Mouse (Mus musculus) CD4-positive, CD25-positive, alpha-beta regulatory T cell, adult 4 months (primary cell): ENCODE measurements around the gene Rnf151. TPM values are rescaled to one million over a fixed set of nuclear protein-coding genes. Genes with fewer than 3 reads are reported as not detected.
"Not testable (repeated sequence)": the region's sequence is repeated elsewhere in the genome, so short reads cannot be mapped to it uniquely, and the experiment has no call there.

Source experiments
- ATAC-seq: one replicate; pipeline ENCODE4 v1.8.0; 2017
- polyA plus RNA-seq, 2 experiments: library from polyadenylated mRNA; unstranded; fragments of 100-300 nt; shearing (Covaris generic); gene quantifications; one replicate each; pipeline ENCODE4 v1.2.1; 2017

Rnf151 gene
- polyA plus RNA-seq, 2 experiments from 2014 or later: not detected

DNA sequence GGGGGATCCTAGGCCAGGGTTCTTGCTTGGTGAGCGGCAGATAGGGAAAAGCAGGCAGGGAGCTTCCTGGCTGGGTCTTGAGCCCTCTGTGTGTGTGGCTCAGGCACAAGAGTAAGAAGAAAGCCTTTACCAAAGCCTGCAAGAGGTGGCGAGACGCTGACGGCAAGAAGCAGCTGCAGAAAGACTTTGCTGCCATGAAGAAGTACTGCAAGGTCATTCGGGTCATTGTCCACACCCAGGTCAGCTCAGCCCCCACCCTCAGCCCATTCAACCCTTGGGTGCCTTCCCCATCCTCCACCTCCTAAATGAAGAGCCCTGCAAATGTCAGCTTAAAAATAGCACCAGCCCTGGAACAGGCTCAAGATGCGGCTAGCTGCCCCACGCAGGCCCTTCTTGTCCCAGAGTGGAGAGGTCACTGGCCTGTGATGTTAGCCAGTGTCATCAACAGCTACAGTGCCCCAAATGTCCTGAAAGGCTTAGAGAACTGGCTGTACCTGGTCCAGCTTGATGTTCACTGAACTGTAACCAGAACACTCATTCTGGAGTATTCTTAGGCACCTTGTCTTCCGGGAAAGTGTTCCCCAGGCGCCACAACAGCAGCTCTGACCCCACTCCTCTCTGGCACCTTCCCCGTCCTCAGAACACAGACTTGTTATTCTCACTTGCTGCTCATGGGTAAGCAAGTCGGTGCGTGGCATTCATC, 14.5 kb upstream of the Rnf151 start:
- ATAC-seq: no peak

DNA sequence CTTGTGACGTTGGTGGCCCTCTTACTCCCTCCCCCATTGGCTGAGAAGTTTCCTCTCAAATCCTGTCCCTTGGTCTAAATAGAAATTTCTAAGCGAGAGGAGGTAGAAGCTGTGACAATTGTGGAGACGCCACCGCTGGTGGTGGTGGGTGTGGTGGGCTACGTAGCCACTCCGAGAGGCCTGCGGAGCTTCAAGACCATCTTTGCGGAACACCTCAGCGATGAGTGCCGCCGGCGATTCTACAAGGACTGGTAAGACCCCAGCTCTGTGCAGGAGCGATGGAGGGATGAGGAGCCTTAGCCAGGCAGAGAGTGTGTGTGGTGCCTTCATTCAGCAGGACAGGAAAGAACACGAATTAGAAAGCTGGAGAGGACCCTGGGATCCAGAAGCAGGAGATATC, 12.9 kb upstream of the Rnf151 start:
- ATAC-seq: no peak

DNA sequence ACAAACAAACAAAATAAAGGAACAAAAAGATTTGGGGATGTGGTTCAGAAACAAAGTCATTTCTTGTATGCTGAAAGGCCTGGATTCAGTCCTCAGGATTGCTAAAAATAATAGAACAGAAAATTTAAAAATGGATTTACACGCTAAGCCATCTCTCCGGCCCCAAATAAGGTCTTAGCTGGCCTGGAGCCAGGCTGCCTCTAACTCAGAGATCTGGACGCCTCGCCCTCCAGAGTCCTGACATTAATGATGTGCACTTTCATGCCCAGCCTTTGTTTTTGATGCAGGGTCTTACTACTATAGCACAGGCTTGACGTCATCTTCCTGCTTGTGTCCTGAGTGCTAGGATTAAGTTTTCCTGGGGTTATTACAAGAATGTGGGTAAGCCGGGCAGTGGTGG, 11.2 kb upstream of the Rnf151 start:
- ATAC-seq: no peak

DNA sequence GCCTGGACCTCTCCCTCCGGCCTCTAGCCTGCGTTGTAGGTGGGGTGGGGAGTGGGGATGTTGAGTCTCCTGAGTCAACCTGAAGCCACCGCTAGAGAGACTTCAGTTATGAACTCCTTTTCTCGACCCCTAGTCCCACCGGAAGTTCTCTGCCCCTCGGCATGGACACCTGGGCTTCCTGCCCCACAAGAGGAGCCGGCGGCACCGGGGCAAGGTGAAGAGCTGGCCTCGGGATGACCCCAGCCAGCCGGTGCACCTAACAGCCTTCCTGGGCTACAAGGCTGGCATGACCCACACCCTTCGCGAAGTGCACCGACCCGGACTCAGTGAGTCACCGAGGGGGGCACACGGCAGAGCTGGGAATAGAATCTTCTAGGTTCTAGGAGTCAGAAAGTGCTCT, 10.3 kb upstream of the Rnf151 start:
- no peak for ATAC-seq

DNA sequence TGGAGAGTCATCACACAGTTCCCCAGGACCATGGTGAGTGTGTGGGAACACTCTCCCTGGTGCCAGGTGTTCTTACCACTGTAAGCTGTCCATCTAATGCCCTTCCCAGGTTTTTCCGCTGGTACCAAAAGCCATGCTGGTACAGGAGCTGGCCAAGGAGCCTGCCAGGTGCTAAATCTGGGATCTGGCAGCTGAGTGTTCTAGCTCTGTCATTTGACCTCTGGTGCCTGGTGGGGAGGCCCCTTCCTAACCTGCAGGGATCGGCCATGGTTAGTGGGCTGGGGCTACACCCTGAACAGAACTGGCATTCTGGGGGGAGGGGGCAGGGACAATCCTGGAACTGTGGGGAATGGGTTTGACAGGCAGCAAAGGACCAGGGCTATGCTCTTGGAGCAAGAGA, 9.8 kb upstream of the Rnf151 start, which contains the start of gene Rpl3l:
Gene Rpl3l (plus strand): TSS at position 203 of the 400 bp plus-strand sequence.
- ATAC-seq: no peak

DNA sequence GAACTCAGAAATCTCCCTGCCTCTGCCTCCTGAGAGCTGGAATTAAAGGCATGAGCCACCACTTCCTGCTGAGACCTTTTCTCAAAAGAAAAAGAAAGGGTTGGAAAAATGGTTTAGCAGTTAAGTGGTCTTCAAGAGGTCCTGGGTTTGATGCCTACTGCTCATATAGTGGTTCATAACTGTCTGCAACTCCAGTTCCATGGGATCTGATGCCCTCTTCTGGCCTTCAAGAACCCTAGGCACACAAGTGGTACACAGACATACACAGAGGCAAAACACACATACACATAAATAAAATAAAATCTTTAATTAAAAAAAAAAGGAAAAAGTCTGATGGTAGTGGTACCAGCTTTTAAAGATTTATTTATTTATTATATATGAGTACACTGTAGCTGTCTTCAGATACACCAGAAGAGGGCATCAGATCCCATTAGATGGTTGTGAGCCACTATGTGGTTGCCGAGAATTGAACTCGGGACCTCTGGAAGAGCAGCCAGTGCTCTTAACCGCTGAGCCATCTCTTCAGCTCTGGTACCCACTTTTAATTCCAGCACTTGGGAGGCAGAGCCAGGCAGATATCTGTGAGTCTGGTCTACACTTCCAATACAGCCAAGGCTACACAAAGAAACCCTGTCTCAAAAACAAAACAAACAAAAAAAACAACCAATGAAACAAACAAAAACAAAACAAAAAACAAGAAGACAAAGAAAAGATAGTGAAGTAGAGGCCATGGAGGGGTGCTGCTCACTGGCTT, 8.0 kb upstream of the Rnf151 start:
- no peak for ATAC-seq

DNA sequence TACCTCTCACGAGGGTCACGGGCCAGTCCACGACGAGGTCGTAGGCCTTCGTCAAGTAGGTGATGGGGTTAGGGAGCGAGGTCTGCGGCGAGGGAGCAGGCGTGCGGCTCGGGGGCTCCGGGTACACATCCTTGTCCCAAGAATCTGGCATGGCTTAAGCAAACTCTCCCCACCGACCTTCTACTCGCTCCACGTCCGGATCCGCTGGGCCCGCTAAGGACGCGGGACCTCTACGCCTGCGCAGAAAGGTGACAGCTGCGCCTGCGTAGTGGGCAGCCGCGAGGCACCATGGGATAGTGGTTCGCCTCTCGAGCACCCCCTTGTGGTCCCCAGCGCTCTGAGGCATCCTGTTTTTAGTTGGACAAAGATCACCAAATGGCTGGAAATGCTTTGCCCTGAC, 6.3 kb upstream of the Rnf151 start, which contains the start of gene Ndufb10:
Gene Ndufb10 (minus strand): TSS at position 295 of the 400 bp plus-strand sequence.
- ATAC-seq: peak; percentile 50

DNA sequence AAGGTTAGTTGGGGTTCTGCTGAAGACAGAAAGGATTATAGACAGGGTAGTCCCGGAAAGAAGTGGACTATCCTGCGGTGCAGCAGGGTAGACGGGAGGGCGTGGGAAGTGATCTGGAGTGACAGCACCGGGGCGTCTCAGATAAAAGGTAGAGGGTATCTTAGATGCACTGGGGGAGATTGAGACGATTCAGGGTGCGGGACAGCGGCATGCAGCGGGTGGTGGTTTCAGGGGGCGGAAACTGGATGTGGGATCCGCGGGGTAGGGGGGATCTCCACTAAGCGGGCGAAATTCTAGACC, 6.0 kb upstream of the Rnf151 start:
- ATAC-seq: peak; percentile 11

DNA sequence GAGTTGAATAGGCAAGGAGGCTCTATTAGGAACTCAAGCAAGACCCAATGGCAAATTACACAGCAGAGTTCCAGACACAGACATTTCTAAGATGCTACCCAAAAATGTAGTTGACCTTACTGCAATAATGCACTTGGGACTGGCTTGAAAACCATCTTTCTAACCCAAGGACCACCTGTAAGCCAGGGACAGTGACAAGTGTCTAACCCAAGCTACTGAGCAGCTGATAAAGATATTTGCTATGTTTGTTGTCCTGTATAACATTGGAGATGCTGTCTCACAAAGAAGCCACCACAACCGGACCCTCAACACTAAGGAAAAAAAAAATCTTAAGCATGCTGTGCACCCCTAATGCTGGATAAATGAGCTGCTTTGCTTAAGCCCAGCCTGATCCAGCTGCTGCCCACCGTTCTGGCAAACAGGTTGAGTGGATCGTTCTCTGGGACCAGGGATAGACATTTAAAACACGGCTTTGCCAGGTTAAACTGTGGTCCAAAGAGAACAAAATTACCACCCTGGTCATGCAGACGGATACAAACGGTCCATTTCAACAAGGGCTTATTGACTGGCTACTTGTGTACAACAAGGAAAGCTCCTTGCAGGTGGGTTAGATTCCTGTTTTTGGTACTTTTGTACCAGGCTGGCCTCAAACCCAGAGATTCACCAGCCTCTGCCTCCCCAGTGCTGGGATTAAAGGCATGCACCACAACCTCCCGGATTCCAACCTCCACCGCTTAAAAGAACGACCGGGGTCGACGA, 5.4 kb upstream of the Rnf151 start:
- ATAC-seq: no peak

DNA sequence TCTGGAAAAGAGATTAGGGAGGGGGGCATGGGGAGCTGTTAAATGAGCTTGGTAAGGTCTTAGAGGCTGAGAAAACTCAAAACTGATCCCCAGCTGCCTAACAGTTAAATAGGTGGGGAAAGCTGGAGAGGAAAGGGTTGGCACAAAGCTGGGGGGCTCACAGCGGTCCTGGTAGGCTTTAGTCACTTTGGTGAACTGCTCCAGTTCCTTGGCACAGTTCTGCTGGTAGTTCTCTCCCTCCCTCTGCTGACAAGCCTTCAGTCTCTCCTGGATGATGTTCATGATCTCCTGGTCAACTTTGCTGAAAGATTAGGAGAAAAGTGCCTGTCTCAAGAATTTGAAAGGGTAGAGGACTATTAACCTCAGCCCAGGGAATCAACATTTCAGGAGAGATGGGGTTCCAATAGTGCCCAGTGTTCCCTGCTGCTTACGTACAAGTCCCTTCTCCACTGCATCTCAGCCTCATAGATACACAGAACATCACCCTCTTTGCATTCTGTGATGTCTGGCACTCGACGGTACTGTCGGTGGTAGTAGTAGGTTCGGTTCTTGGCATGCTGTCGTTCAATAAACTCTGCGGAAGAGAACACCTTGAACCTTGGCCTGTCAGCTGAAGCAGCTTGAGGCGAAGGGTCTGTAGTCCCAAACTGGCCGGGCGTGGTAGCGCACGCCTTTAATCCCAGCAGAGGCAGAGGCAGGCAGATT, 4.5 kb upstream of the Rnf151 start:
- ATAC-seq: no peak

DNA sequence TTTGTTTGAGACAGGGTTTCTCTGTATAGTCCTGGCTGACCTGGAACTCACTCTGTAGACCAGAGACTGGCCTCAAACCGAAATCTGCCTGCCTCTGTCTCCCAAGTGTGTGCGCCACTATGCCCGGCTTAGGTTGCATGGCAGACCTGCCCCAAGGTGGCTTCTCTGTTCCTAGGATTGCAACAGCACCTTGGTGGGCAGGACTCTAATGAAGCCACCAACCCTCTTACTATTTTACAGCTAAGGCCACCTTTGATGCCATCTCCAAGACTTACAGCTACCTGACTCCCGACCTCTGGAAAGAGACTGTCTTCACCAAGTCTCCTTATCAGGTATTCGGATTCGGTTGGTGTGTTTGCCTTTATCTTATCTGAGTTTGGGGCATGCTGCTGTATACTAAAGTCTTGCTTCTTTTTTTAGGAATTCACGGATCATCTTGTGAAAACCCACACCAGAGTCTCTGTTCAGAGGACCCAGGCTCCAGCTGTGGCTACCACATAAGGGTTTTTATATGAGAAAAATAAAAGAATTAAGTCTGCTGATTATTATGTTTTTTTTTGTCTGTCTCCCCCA, 3.6 kb upstream of the Rnf151 start:
- not testable (repeated sequence) for ATAC-seq

DNA sequence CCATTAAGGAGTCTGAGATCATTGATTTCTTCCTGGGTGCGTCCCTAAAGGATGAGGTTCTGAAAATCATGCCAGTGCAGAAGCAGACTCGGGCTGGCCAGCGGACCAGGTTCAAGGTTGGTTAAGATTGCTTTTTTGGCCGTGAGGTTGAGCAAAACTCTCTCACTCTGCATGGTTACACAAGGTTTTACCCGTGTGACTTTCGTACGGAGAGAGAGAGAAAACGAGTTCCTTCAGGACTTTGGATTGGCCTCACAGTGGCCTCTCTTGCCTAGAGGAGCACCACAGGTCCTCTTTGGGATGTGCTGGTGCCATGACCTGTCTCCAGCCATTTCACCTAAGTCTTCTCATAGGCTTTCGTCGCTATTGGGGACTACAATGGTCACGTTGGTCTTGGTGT, 2.8 kb upstream of the Rnf151 start:
- not testable (repeated sequence) for ATAC-seq

DNA sequence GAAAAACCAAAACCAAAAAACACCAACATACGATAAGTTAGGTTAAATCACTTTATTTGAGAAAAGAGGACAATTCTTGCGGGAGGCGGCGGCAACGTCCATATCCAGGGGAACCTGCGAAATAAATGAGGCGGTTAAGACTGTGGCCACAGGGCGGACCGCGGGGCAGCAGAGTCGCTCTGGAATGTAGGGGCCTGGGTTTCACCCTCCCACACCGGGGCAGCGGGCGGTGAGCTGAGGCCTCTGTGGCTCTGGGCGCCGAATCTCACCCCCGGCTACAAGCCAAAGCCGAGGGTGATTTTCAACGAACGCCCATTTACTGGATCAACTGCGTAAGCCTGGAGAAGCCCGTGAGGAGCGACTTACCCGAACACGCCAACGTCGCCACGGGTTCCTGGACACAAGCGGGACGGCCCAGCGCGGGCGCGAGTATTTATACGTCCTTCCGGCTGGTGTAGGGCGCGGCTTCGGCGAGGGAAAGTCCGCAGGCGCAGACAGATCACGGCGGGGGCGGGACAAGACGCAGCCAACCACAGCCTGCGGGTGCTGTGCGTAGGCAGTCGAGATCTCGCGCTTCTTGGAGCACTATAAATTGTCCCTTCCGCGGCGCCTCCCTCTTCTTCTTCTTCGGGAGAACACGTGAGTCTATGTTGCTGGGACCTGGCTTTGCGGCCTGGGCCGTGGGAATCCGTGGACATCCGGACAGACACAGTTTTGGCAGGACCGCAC, 1.8 kb upstream of the Rnf151 start:
- peak; percentile 90 for ATAC-seq

DNA sequence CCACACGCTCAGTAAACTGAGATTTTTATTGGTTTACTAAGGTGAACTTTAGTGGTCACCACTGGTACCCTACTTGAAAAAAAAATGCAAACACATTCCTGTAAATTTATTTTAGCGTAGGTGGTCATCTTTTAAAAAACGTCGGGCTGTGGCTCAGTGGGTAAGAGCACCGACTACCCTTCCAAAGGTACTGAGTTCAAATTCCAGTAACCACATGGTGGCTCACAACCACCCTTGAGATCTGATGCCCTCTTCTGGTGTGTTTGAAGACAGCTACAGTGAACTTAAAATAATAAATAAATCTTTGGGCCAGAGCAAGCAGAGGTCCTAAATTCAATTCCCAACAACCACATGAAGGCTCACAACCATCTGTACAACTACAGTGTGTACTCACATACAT, 1.1 kb upstream of the Rnf151 start:
- ATAC-seq: not testable (repeated sequence)

DNA sequence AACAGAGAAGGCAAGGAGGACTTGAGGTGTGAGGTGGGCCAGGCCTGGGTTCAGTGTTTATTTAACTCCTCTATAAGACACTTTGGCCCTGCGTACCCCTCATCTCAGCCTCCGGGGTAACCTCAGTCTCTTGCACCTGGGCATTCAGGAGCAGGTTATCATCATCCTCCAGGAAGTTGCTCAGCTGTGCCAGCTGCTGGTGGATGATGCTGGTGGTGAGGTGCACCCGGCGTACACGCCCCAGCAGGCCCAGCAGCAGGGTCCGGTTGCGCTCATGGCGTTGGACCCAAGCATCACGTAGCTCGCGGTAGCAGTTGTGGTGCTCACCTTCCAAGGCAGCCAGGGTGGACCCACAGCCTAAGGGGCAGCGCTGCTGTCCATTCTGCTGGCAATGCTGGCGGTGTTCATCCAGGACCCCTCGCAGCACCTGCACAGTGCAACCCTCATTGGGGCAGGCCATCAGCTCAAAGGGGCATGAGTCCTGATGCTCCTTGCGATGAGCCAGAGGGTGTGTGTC, 1.6 kb downstream of the Rnf151 start:
- ATAC-seq: no peak

DNA sequence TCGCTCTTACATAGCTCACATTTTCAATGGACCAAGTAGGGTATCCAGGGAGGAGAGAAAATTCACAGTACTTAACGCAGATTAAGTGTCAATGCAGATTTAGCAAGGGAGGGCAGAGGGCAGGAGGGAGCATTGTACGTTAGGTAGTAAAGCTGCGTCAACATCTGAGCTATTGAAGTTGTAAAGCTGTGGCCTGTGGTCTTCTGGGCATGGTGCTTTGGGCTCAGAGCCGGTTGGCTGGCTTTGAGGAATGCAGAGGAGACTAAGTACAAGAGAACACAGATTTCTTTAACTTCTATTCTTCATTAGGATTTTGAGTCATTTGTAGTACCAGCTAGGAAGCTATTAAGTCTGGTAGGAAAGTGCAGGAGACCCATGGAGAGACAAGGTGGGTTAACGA, 2.3 kb downstream of the Rnf151 start:
- no peak for ATAC-seq

DNA sequence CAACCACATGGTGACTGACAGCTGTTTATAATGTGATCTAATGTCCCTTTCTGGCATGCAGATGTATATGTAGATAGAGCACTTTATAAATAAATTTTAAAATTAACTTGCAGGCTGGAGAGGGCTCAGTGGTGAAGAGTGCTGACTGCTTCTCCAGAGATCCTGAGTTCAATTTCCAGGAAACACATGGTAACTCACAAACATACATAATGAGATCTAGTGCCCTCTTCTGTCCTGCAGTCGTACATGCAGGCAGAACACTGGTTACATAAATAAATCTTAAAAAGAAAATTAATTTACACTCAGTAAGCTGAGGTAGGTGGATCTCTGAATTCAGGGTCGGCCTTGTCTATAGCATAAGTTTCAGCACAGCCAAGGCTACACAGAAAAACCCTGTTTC, 9.2 kb downstream of the Rnf151 start:
- ATAC-seq: peak; percentile 74

DNA sequence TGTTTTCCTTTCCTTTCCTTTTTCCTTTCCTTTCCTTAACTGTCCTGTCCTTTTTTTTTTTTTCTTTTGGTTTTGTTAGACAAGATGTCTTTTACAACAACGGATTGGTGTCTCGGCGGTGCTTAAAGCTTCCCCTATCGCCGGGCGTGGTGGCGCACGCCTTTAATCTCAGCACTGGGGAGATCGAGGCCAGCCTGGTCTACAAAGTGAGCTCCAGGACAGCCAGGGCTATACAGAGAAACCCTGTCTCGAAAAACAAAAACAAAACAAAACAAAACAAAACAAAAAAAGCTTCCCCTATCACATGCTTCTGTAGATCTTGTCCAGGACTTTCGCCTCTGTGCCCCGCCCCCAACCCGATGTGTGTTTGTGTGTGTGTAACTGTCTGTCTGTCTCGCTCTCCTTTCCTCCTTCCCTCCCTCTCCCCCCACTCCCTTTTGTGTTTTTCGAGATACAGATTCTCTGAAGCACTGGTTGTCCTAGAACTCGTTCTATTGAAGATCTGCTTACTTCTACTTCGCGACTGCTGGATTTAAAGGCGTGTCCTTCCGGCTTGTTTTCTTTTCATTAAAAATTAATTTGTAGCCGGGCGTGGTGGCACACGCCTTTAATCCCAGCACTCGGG, 9.9 kb downstream of the Rnf151 start:
- ATAC-seq: peak; percentile 23

DNA sequence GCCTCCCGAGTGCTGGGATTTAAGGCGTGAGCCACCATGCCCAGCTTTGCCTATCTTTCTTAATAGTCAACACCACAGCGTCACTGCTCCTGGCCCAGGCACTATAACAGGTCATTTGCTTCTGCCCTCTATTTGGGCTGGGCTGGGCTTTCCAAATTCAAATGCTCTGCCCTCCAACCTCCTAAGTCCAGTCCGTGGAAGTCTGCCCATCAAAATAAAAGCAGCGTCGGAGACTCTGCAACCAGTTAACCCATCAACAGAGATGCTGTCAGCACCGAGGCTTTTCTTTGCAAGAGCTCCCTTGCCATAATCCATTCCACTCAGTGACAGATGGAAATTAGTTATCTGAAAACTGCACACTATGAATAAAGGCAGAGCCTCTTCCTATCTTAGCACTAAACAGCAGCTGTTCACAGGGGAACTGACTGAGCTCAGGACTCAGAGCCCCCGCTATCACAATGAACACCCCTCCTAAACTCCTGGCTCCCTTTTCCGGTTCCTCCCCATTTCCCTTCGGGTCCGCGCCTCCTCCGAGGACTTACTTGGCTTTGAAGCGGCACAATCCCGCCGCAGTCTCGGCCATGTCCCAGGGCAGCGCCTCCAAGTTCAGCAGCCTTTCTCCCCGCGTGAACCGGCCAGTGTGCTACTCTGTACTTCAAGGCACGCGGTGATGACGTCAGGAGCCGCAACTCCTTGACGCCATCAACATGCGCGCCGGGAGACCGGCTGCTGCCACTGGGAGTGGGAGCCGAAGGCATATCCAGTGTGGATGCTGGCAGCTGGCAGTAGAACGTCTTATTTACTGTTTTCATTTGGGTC, 10.7 kb downstream of the Rnf151 start, which contains the start of gene Tbl3:
Gene Tbl3 (minus strand): TSS at position 679 of the 819 bp plus-strand sequence.
- ATAC-seq: peak; percentile 79

DNA sequence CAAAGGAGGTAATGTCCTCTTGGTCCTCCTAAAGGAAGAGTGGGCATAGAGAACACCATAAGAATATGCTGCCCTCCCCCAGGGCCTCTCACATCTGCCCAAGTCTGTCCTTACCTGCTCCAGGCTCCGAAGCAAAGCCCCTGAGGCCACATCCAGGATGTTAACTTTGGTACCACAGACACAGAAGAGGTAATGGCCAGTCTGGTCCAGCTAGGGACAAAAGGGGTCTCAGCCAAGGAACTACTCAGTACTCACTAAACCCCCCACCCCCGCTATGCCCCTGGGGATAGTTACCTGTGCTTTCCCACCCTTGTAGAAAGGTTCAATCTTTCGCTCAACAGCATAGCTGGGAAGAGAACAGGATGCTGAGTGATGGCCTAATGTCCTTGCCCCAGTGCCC, 12.0 kb downstream of the Rnf151 start:
- no peak for ATAC-seq
